Mouse (Mus musculus): Measurements from ENCODE around the gene Lamb1. TPM values are rescaled to one million over a fixed set of nuclear protein-coding genes. Genes with fewer than 3 reads are reported as not detected.

Gene Lamb1
- polyA plus RNA-seq, 1 experiment from 2014 or later, result 27.9 TPM

GRCm38 (mm10) chr12:31375283-31375615 lies 110.2 kb downstream of the Lamb1 start:
- H3K4me3 ChIP-seq, result no peak overlapping the region
- WGBS, result 78% methylated on average over 4 of the region's 4 CpGs
- no peaks in the 10 kb centered on the region for H3K36me3 ChIP-seq
- no peak for ATAC-seq (ENCODE audit: low read depth)
- no peak overlapping the region for H3K4me2 ChIP-seq
- H3K27me3 ChIP-seq, result no peaks in the 10 kb centered on the region
- H3K9me3 ChIP-seq, result no peaks in the 10 kb centered on the region
- H3K4me1 ChIP-seq (replicated peaks), result peaks cover 11% of the 10 kb centered on the region
- H3K9ac ChIP-seq, result no peak overlapping the region
- H3K27ac ChIP-seq (replicated peaks), result no peak overlapping the region

DNA sequence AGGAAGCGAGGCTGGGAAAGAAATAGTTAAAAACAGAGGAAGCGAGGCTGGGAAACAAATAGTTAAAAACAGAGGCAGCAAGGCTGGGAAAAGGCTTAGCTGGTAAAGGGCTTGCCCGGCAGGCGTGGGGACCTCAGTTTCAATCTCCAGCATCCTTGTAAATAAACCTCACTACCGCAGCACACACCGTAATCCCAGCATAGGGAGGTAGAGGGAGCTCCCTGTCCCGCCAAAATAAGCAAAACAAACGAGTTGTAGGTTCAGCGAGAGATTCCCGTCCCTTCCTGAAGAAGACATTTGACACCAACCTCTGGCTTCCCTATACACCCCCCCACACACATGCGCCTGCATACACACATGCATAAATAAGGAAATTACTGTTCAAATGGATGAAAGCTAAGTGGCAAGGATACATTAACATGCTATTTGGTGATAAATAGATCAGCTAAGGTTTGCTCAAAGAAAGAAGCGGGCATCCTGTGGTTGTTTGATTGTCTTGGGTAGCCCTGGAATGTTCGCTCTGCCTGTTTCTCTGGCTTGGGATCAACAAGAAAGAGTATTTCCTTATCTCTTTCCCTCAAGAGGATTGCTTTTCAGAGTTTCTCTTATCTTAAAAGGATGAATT lies 111.4 kb downstream of the Lamb1 start:
- H3K27me3 ChIP-seq, result no peaks in the 10 kb centered on the region
- 19% methylated on average over 13 of the region's 13 CpGs for WGBS
- no peaks in the 10 kb centered on the region for H3K36me3 ChIP-seq
- H3K4me3 ChIP-seq, result peak overlapping the region; percentile 23
- H3K4me2 ChIP-seq, result peak overlapping the region; percentile 48
- peak overlapping the region; percentile 53 for H3K9ac ChIP-seq
- peaks cover 11% of the 10 kb centered on the region for H3K4me1 ChIP-seq (replicated peaks)
- H3K9me3 ChIP-seq, result no peaks in the 10 kb centered on the region
- ATAC-seq (ENCODE audit: low read depth), result peak; percentile 77
- H3K27ac ChIP-seq (replicated peaks), result no peak overlapping the region

GRCm38 (mm10) chr12:31377241-31377640 lies 112.2 kb downstream of the Lamb1 start:
- no peak overlapping the region for H3K9ac ChIP-seq
- 84% methylated on average over 11 of the region's 11 CpGs for WGBS
- peaks cover 11% of the 10 kb centered on the region for H3K4me1 ChIP-seq (replicated peaks)
- H3K4me3 ChIP-seq, result no peak overlapping the region
- no peak for ATAC-seq (ENCODE audit: low read depth)
- no peaks in the 10 kb centered on the region for H3K36me3 ChIP-seq
- H3K9me3 ChIP-seq, result no peaks in the 10 kb centered on the region
- no peak overlapping the region for H3K4me2 ChIP-seq
- no peaks in the 10 kb centered on the region for H3K27me3 ChIP-seq
- no peak overlapping the region for H3K27ac ChIP-seq (replicated peaks)

Other genes with a start within 250 kb of the Lamb1 start
- gene Fam110c, start 191.4 kb upstream of the Lamb1 start, polyA plus RNA-seq (2015; fragmentation: Nextera tagmentation; extraction: Ambion mirVana), result 0.08 TPM in 1 of 2 replicates, not detected in the other
- not detected in 2 replicates for gene Gm6993, start 24.5 kb upstream of the Lamb1 start, polyA plus RNA-seq (2015; fragmentation: Nextera tagmentation; extraction: Ambion mirVana)
- 125 and 139 TPM in 2 replicates for gene Dld, start 86.2 kb downstream of the Lamb1 start, polyA plus RNA-seq (2015; fragmentation: Nextera tagmentation; extraction: Ambion mirVana)
- gene Slc26a3, start 125.6 kb downstream of the Lamb1 start, polyA plus RNA-seq (2015; fragmentation: Nextera tagmentation; extraction: Ambion mirVana), result 0.18 TPM in 1 of 2 replicates, not detected in the other
- gene Cbll1, start 234.4 kb downstream of the Lamb1 start, polyA plus RNA-seq (2015; fragmentation: Nextera tagmentation; extraction: Ambion mirVana), result 18.1 and 18.9 TPM in 2 replicates

All from neural tube, embryonic 13.5 days (tissue).